8 mouse cellular contexts compared by ENCODE assay signal in the genomic region with DNA sequence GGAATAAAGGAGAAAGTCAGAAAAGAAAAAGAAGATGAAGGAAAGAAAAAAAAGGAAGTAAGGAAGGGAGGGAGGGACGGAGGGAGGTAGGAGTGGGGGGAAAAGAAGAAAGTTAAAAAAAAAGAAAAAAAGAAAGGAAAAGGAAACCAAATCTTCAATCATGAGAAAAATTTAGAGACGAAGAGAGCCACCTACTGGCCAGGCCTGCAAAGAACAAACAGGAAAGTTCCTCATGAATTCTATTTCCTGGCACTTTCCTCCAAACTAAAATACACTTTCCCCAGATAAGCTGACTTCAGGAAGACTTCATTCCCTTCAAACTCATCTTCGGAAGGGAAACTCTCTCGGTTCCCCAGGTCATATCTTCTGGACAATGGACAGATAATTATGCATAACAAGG. TPM values are rescaled to one million over a fixed set of nuclear protein-coding genes. Genes with fewer than 3 reads are reported as not detected.
DNase-seq lines count a peak whose midpoint lies in the region; ATAC-seq lines count a peak whose summit lies in the region.

No protein-coding gene starts in this region.

- peak; percentile 36 to 37 for DNase-seq in cerebellum, postnatal 10 days
- no peak for DNase-seq in cerebellum, adult 11-12 months
- DNase-seq in layer of hippocampus, postnatal 10 days (ENCODE audit: low spot score in 2 of 2) = peak; percentile 47 to 54
- no peak for DNase-seq in layer of hippocampus, adult 9-10 months (ENCODE audit: low spot score)
- DNase-seq in T-cell, adult 2 months (ENCODE audit: low spot score) = peak; percentile 31
- peak; percentile 7 to 66 for DNase-seq in kidney, postnatal 36 days
- DNase-seq in right cerebral cortex, postnatal 25 days = peak; percentile 19

- no peak for ATAC-seq in monocyte, adult 5-6 weeks (replicated peaks; ENCODE audit: insufficient number of reproducible peaks, low FRiP score, low TSS enrichment, poor library complexity, severe bottlenecking)

RNA-seq across cellular contexts. Expression of a gene that starts 3.3 kb away (rescaled TPM):
- total RNA-seq in layer of hippocampus, postnatal 10 days (2021) = not detected
- total RNA-seq in monocyte, adult 5-6 weeks (2017) = not detected in 3 replicates

RNA-seq across cellular contexts. Expression of a gene that starts 4.8 kb away (rescaled TPM):
- total RNA-seq in layer of hippocampus, postnatal 10 days (2021) = not detected
- total RNA-seq in monocyte, adult 5-6 weeks (2017) = not detected in 3 replicates

RNA-seq across cellular contexts. Expression of a gene that starts 10.8 kb away (rescaled TPM):
- not detected for total RNA-seq in layer of hippocampus, postnatal 10 days (2021)
- not detected in 3 replicates for total RNA-seq in monocyte, adult 5-6 weeks (2017)

RNA-seq across cellular contexts. Expression of a gene that starts 11.1 kb away (rescaled TPM):
- total RNA-seq in layer of hippocampus, postnatal 10 days (2021) = not detected
- total RNA-seq in monocyte, adult 5-6 weeks (2017) = not detected in 3 replicates

RNA-seq across cellular contexts. Expression of a gene that starts 14.5 kb away (rescaled TPM):
- not detected for total RNA-seq in layer of hippocampus, postnatal 10 days (2021)
- not detected in 3 replicates for total RNA-seq in monocyte, adult 5-6 weeks (2017)

Comparison
In these comparisons a context has a peak if more than half of its experiments do, and no peak if none do; other contexts are left out.
1. DNase-seq: peak in cerebellum, postnatal 10 days (2 of 2), layer of hippocampus, postnatal 10 days (2 of 2), T-cell, adult 2 months (single experiment), kidney, postnatal 36 days (2 of 2) and right cerebral cortex, postnatal 25 days (single experiment); none in cerebellum, adult 11-12 months (single experiment) and layer of hippocampus, adult 9-10 months (single experiment).